Mouse (Mus musculus): ENCODE data around the gene Arpc2.

The Arpc2 gene

DNA sequence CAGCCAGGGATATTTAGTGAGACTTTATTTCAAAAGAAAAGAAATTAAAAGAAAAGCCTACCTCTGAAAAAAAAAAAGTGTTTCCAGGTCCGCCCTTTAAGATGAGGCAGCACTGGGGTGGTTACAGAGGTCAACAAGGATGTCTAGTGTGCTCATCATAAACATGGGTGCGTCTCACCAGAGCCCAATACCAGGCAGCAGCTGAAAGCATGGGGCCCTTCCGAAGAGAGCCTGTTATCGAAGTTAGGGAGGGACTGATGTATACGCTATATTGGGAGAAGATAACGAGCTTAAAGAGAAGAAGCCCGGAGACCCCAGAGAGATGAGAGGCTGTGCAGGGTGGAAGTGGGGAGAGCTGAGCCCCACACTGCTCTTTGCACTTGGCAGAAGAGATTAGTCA is 3.3 kb downstream of the Arpc2 start:
- no peak for DNase-seq (ENCODE audit: low spot score in 2 of 2)

DNA sequence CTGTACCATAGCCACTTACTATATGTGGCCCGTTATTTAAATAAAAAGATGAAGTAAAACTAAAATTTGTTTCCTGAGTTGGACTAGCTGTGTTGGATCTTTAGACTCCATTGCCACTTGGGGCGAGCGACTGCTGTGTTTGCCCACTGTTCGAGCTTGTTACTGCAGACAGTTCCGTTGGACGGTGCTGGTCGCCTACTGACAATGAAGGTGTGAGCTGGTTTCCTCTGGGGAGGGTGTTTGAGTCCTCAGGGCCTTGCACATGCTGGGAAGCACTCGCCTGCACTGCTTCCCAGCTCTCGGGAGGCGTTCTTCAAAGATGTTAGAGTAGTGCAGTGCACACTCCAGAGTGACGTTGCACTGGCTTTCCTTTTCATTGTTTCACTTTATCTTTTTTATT is 3.7 kb downstream of the Arpc2 start:
- peak in 1 of 2 experiments; percentile 32 for DNase-seq (ENCODE audit: low spot score in 2 of 2)

DNA sequence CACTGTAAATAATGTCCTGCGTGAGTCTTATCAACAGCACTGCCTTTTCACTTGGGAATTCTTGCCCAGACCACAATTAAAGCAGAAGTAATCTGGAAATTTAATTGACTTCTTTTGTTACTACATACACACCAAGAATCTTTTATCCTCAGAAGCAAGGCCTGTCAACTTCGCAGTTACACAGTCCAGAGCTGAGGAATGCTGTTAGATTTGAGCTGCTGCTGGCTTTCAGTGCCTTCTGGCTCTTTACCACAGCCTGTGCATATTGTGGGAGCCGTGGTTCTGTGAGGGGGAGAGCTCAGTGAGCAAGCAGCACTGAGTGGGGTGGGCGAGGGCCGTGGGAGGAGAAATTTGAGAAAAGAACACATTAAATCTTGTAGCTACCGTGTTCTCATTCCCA is 4.4 kb downstream of the Arpc2 start:
- no peak for DNase-seq (ENCODE audit: low spot score in 2 of 2)

DNA sequence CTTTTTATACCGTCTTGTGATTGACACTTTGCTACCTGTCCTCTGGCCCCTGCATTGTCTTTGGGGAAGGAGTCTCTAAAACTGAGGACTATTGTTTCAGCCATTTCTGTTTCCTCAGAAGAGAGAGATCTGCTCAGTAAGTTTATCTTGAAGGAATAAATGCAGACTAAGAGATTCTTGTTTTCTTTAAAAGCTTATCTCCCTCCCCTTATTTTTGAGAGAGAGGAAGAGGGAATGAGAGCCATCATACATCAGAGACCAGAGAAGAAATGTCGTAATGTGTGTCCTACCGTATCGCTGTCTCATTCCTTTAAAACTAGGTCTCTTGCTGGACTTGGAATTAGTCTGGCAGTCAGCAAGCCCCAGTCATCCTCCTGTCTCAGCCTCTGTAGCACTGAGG is 4.9 kb downstream of the Arpc2 start:
- no peak for DNase-seq (ENCODE audit: low spot score in 2 of 2)

DNA sequence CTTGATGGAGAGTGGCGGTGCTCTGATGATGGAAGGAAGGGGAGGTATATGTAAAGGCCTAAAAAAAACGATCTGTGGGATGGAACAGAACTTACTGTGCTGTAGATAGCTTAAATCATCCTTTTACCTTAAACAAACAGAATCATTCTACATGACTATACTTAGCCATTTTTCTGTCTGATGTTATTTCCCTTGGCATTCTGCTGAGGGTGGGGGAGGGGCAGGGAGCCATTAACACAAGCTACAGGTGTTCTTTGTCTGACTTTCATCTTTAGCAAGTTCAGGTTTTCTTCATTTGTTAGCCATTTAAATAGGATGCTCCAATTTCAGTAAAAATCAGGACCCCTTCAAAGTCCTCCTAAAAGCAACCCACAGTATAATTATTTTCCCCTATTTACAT is 9.6 kb downstream of the Arpc2 start:
- no peak for DNase-seq (ENCODE audit: low spot score in 2 of 2)

DNA sequence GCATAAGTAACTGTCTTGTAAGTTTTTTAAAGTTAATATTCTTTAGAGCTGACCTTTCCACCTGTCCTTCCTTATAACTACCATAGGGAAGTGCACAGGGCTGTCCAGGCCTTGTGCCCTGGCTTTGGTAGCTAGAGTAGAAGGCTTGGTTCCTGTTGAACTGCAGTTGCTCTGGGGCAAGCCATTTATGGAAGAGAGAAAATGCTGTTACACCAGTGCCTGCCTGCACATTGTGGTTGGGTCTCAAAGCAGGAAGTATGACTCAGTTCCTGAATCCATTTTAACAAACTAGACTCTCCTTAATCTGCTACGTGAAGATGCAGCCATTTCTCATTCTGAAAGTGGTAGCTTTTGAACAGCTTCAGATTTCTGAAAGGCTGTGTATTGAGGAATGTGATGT is 12.9 kb downstream of the Arpc2 start:
- DNase-seq (ENCODE audit: low spot score in 2 of 2) = peak in 1 of 2 experiments; percentile 36

DNA sequence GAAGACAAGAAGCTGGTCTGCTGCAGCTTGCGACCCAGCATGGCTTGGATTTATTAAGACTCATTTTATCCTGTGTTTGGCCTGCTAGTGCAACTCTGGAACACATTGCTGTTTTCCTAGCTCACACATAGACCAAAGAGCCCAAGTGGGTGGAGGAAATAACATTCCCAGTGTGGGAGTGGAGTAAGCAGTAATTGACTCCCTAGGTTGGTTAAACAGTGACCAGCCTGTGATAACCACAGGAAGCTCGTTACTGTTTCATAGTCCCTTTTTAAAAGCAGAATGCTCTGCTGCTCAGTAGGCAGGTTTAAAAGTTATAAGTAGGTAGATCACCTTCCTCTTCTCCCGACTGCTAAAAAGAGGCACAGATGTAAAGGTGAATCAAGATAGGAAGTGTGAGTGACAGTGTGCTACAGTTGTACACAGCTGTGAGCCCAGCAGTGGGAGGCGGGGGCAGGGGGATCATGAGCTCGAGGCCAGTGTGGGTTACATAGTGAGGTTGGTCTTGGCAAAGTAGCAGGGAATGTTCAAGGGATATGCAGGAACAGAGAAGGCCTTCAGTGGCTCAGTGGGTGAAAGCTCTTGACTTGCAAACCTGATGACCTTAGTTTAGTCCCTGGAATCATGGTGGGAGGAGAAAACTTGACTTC is 13.6 kb downstream of the Arpc2 start:
- no peak for DNase-seq (ENCODE audit: low spot score in 2 of 2)

DNA sequence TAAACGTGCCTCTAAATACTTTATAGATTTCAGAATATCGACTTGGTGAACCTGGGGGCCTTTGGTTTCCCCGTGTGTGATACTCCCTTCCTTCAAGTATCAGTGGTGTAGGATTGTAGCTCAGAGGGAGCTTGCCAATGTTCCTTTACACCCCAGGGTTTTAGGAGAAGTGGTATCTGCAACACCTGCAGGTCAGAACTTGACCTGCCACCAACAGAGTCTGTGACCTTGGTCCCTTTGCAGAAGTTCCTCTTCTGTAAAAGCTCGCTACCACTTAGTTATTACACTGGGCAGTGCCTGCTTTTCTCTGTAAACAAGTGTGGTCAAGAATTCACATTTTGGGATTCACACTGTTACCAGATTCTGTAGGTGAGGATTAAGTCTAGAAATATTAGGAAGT is 14.2 kb downstream of the Arpc2 start:
- no peak for DNase-seq (ENCODE audit: low spot score in 2 of 2)

DNA sequence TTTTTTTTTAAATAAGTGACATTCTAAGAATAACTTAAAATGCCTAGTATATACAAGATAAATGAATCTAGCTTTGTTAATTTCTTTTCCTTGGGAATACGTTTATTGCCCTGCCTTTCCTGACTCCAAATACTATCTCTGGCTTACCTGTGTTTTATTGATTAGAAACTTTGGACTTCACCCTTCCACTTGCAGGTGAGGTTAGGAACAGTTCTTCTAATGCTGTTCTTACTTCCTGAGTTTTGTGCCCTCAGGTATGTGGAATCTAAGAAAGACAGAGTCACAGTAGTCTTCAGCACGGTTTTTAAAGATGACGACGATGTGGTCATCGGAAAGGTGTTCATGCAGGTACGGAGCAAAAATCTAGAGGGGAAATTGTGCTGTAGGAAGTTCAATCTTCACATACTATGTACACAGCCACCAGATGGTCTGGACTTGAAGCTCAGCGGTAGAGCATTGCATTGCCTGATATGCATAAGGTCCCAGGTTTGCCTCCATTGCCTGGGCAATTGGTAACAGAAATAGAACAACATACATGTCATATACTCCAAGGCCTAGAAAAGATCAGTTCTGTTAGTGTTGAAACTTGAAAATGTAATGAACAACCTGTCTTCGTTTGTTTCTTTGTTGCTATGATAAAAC is 19.9 kb downstream of the Arpc2 start:
- no peak for DNase-seq (ENCODE audit: low spot score in 2 of 2)

DNA sequence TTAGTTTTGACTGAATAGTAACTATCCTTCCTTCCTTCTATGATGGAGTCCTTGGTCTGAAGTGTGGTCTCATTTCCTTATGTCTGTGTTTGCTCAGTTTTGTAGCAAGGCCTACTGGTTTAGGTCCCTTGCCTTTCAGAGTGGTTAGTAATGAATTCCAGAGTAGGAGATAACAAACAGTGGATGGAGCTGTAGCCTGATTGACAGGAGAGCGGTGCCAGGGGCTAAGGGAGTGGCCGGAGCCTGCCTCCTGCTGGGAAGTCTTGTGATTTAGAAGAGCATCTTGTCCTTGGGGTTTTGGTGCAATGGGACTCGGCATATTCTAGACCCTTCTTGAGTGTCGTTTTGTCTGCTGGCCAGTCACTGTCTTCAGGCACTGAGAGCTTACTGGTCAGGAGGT is 20.9 kb downstream of the Arpc2 start:
- no peak for DNase-seq (ENCODE audit: low spot score in 2 of 2)

DNA sequence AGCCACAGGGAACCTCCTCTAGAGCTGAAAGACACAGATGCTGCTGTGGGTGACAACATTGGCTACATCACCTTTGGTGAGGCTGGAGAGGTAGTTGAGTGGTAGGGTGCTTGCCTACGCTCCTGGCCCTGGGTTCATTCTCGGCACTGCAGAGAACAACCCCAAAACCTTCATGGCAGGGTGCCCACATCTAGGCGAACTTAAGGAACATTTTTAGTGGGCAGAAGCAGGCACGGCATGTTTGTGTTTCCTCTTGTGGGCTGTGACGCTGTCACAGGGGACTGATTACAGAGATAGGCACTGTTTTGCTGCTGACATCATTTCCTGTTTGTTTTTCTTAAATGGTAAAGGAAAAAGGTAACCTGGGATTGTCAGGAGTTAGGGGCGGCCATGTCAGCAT is 26.6 kb downstream of the Arpc2 start:
- DNase-seq (ENCODE audit: low spot score in 2 of 2) = no peak

DNA sequence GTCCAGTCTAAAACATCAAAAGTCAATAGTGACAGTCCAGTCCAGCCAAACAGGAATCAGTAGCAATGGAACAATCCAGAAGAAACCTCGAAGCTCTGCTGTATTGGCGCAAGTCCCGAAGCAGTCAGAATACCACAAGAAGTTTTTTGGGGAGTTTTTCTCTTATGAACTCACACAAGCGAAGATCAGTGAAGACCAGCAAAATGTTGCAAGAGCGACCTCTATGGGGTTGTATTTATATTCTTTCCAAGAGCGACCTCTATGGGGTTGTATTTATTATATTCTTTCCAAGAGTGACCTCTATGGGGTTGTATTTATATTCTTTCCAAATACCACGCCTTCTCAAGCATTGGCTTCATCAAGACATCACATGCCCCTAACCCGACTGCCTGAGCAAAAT is 32.9 kb downstream of the Arpc2 start:
- no peak for DNase-seq (ENCODE audit: low spot score in 2 of 2)

DNA sequence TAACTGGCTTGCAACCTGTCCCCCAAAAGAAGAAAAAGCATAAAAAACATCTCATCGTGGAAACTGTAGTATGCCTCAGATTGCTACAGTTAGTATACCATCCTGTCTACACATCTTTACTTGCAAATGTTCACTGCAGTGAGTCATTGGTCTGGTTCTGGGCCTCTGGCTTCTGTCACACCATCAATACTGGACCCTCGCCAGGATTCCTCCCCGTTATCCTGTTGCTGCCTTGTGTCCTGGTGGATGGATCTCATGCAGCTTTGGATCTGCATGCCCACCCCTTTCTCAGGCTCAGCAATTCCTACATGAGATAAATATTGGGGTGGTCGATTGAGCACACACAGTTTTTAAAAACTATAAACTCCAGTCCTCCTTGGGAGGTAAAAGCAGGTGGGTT is 35.8 kb downstream of the Arpc2 start:
- no peak for DNase-seq (ENCODE audit: low spot score in 2 of 2)

DNA sequence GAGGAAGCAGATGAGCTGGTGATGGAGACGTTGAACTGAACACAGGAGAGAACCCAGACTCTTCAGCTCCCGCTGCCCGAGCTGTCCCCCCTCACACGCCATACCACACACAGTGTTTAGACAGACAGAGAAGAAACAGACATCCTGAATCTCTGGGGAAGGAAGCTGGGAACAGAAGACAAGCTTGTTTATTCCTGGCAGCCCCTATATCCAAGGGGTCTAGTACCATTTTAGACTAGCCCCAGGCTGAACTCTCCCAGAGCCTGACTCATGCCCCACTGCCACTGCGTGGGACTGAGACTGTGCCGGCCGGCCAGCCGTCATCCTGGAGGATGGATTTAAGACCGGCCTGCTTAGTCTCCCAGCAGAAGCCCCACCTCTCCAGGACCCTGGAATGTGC is 39.1 kb downstream of the Arpc2 start:
- no peak for DNase-seq (ENCODE audit: low spot score in 2 of 2)

DNA sequence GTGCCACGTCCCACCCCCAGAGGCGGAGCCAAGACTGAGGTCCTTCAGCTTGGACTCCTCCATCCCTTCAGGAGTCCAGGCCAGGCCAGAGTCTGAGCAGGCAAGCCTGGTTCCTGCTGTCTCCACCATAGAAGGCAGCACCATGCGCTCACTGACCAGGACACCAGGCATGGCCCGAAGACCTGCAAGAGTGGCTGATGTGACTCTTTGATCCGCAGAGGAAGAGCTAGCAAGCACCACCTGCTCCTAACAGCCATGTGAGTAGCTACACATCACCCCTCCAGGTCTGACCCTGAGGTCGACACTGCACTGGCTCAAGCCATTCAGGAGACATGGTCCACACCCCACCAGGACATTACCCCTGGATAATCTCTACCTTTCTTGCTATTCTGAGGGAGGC is 41.2 kb downstream of the Arpc2 start:
- DNase-seq (ENCODE audit: low spot score in 2 of 2) = no peak

DNA sequence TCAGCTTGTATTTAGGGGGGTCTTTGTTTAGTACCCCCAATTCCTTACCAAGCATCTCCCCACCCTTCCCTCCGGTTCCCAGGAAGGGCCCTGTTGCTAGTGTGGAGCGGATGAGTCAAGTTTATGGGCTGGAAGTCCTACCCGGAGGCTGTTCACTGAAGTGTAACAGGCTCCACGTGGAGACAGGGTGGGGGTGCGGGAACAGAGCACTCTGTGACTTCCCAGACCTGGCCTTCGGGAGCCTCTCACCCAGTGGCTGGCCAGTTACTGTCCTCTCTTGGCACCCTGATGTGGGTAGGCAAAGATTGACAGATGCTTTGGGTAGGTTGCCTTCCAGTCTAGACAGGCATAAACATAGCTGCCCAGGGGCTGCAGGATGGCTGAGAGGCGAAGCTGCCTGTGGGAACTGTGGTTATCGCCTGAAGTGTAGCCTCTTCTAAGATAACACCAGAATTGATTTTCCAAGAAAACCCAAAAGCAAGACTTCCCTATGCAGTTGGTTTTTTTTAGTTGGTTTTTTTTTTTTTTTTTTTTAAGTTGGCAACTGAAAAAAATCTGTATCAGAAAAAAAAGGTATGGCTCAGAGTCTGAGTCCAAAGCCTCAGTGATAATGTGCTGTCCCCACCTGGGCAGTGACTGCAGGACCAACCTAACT is 42.1 kb downstream of the Arpc2 start:
- DNase-seq (ENCODE audit: low spot score in 2 of 2) = no peak

DNA sequence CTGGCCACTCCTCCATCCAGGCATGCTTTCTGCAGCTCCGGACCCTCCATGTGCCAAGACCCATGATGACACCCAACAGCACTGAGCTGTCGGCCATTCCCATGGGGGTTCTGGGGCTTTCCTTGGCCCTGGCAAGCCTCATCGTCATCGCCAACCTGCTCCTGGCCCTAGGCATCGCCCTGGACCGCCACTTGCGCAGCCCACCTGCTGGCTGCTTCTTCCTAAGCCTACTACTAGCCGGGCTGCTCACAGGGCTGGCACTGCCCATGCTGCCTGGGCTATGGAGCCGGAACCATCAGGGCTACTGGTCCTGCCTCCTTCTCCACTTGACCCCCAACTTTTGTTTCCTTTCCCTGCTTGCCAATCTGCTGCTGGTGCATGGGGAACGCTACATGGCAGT is 42.7 kb downstream of the Arpc2 start, which contains the start of gene Gpbar1:
Gpbar1 (plus strand) TSS at position 13 of the 400 bp plus-strand sequence.
- DNase-seq (ENCODE audit: low spot score in 2 of 2) = no peak

DNA sequence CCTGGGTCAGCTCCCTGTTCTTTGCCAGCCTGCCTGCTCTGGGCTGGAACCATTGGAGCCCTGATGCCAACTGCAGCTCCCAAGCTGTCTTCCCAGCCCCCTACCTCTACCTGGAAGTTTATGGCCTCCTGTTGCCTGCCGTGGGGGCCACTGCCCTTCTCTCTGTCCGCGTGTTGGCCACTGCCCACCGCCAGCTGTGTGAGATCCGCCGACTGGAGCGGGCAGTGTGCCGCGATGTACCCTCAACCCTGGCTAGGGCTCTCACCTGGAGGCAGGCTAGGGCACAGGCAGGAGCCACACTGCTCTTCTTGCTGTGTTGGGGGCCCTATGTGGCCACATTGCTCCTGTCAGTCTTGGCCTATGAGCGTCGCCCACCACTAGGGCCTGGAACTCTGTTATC is 43.1 kb downstream of the Arpc2 start:
- DNase-seq (ENCODE audit: low spot score in 2 of 2) = no peak

DNA sequence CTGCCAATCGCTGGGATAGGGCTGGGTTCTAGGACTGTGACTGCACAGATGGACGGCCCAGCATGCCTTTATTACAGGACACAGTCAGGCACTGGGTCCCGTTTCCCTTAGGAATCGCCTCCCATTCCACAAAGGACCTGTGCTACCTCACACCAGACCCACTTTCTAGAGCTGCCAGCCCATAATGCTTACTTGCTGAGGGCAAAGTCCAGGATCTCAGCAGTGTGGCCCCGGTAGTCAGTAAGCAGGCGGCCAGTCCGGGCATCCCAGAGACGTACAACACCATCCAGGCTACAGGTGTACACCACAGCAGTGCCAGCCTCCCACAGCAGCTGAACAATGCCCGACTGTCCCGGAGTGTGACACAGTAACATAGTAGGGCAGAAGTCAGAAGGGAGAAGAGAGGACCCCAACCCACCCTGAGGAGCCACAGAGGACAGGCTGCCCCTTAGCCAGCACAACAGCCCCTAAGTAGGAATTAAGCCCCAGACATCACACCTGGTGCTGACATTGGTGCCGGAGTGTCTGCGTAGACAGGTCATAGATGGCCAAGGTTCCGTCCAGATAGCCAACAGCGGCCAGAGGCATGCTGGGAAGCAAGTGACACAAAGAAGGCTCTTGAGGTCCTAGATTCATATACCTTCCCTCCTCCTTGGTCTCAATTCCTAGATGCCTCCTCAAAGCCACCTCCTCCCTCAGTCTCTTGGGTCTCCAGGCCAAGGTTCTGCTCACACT is 44.9 kb downstream of the Arpc2 start:
- DNase-seq (ENCODE audit: low spot score in 2 of 2) = no peak

DNA sequence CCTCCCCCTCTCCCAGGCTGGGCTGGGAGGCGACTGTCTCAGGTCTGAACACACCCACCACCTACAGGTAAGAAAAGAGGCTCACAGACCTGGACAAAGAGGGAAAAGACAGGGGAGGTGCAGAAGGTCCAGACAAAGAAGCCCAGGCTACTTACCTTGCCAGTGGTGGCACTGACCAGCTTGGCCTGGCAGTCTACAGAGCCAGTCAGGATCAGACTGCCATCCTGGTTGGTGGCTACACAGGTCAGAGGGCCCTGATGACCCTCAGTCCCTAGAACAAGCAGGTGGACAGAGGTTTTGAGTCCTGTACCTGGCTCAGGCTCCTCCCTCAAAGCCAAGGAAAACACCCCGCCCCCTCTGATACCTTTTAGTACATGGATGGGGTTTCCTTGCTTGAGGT is 45.5 kb downstream of the Arpc2 start:
- no peak for DNase-seq (ENCODE audit: low spot score in 2 of 2)

DNA sequence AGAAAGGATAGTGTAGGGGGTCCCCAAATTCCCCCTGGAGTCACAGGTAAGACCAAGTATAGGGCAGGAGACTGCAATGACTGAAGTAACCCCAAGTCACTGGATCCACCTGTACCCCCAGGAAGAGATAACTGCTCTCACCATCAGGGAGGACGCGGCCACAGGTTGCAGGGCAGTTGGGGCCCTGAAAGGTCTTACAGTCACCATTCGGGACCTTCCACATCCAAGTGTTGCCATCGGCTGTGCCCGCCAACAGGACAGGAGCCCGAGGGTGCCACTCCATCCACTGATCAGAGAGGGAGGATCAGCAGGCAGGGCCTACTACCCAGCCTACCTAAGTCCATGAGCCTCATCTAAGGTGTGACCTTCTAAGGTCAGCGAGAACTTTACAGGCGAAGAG is 46.0 kb downstream of the Arpc2 start:
- no peak for DNase-seq (ENCODE audit: low spot score in 2 of 2)

DNA sequence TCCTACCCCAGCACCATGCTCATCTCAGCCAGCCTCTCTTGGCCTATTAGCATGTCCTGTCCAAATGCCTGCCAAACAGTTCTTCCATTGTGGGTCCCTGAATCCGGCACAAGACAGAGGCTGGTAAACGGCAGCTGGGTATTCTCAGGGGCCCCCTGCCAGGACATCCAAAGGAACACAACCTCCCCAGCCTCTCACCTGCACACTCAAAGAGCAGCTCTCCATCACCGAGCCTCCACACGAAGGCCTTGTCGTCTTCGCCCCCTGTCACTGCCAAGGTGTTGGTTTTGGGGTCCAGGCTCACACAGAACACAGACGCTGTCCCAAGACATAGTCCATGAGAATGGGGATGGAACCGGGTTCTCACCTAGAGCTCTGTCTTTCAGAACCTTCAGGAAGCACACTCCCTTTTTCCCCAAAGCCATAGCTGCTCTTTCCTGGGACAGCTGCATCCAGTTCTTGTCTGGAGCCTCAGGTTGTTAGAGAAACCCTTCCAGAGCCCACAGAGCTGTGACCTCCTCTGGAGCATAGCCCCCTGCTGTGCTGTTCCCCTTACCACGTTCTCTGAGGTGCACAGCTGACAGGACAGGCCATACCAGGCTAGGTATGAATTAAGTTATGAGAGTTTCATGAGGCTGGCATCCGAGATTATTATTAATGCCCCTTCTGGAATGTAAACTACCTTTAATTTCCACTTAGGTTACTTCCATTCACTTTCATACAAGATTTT is 47.2 kb downstream of the Arpc2 start:
- DNase-seq (ENCODE audit: low spot score in 2 of 2) = no peak

All from spleen, postnatal 10 days (tissue).